Mouse (Mus musculus): ENCODE data around the gene Anpep. TPM values are rescaled to one million over a fixed set of nuclear protein-coding genes. Genes with fewer than 3 reads are reported as not detected.
"Not testable (repeated sequence)": the region's sequence is repeated elsewhere in the genome, so short reads cannot be mapped to it uniquely, and the experiment has no call there.

The Anpep gene
- polyA plus RNA-seq, 1 experiment = 80.7 TPM

DNA sequence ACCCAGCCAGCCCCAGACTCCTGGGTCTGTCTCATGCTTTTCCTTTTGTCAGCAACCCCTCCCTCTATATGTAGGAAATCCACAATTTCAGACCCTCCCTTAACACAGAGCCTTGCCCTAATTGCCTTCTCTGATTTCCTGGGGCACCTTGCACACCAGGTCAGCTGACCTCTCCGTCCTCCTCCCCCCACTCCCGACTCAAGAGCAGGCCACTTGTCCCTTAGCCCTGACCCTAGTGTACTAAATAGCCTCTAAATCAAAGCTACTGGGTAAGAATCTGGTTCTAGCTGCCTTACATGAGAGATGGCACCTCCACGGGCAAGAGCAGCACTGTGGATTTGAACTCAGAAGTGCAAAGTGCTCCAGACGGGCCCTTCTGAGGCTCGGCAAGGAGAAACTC, 58.8 kb downstream of the Anpep start:
- no peak for DNase-seq
- WGBS = 55% methylated on average over 5 of the region's 5 CpGs
- no peak overlapping the region for H3K4me3 ChIP-seq (replicated peaks; ENCODE audit: extremely low read depth, low read depth, low read length)
- no peak for TF ChIP-seq CTCF (IDR thresholded peaks at IDR 0.05; ENCODE audit: insufficient read depth, low read length)
- no peak for TF ChIP-seq POLR2A (IDR thresholded peaks at IDR 0.05; ENCODE audit: borderline replicate concordance, extremely low read depth, low read depth, low read length)
- H3K4me1 ChIP-seq (ENCODE audit: control insufficient read depth, insufficient read depth, low read length) = no peaks in the 10 kb centered on the region

DNA sequence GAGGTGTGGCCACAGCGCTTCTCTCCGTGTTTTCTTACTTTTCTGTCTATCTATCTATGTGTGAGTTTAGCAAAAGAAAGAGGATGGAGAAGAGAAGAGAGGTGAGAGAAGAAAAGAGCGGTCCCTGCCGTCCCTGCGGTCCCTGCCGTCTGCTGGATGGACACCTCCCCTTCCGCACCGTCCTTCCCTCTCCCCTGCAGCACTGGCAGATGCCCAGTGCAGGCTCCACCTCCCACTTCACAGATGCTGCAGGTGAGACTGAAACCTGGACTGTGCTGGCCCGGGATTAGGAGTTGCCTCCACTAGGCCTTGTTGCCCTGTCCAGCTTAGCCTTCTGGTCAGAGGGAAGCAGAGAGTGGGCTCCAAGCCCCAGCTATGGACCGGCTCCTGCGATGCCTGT, 59.5 kb downstream of the Anpep start:
- 62% methylated on average over 11 of the region's 11 CpGs for WGBS
- TF ChIP-seq CTCF (IDR thresholded peaks at IDR 0.05; ENCODE audit: insufficient read depth, low read length) (no peak), POLR2A (IDR thresholded peaks at IDR 0.05; ENCODE audit: borderline replicate concordance, extremely low read depth, low read depth, low read length) (peak; percentile 72; the same call in 1 of the 2 replicates)
- no peaks in the 10 kb centered on the region for H3K4me1 ChIP-seq (ENCODE audit: control insufficient read depth, insufficient read depth, low read length)
- H3K4me3 ChIP-seq (replicated peaks; ENCODE audit: extremely low read depth, low read depth, low read length) = peak overlapping the region; percentile 62
- DNase-seq = peak; percentile 52

DNA sequence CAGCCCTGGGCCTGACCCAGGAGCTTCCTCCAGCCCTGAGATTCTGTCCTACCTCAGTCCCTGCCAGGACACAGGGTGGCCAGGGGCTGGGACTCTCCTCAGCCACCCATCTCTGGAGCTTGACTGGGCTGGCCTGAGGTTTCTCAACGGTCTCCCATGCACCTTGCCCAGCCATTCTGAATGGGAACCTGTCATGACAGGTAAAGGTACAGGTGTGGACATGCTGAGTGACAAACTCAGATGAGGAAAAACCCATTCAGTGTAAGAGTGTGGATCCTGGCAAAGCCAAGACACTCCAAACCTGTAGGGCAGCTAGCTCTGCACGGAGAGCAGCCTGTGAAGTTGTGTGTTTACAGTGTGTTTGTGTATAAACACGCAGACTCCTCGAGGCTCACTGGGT, 60.5 kb downstream of the Anpep start:
- Histone ChIP-seq H3K4me3 (replicated peaks; ENCODE audit: extremely low read depth, low read depth, low read length) (no peak overlapping the region), H3K4me1 (ENCODE audit: control insufficient read depth, insufficient read depth, low read length) (no peaks in the 10 kb centered on the region)
- TF ChIP-seq POLR2A (IDR thresholded peaks at IDR 0.05; ENCODE audit: borderline replicate concordance, extremely low read depth, low read depth, low read length) = no peak
- no peak for TF ChIP-seq CTCF (IDR thresholded peaks at IDR 0.05; ENCODE audit: insufficient read depth, low read length)
- no peak for DNase-seq
- WGBS = 54% methylated on average over 4 of the region's 4 CpGs

DNA sequence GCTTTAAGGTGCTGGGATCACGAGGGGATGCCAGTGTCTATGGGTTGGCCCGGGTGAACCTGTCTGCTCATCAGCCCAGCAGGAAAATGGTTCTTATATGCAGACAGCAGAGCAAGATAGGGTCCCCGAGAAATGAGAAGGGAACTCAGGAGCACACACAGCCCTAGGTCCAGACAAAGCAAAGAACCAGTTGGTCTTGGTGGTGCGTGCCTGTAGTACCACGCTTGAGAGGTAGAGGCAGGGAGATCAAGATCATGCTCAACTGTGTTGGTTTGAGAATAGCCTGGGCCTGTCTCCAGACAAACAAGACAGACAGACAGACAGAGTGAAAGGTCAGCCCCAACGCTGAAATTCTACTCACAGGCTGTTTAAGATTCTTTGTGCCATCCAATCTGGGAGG, 61.4 kb downstream of the Anpep start:
- TF ChIP-seq POLR2A (IDR thresholded peaks at IDR 0.05; ENCODE audit: borderline replicate concordance, extremely low read depth, low read depth, low read length) (no peak), CTCF (IDR thresholded peaks at IDR 0.05; ENCODE audit: insufficient read depth, low read length) (no peak)
- no peaks in the 10 kb centered on the region for H3K4me1 ChIP-seq (ENCODE audit: control insufficient read depth, insufficient read depth, low read length)
- 61% methylated on average over 6 of the region's 6 CpGs for WGBS

DNA sequence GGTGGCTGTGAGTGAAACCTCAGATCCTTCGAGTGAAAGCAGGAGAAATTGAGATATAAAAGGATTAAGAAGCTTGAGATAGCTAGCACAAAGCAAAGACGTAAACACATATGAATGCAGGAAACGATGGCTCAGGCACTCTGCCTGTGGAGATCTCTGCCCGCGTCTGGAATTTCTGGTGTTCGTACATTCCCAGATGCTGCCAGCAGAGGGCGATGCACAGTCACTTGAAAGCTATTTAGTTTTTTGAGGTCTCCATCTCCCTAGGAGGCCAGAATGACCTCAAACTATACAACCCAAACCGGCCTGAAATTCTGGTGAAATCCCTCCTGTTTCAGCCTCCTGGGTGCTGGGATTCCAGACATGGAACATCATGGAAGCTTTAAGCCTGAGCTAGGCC, 61.8 kb downstream of the Anpep start:
- TF ChIP-seq CTCF (IDR thresholded peaks at IDR 0.05; ENCODE audit: insufficient read depth, low read length) = peak; percentile 81
- no peak for TF ChIP-seq POLR2A (IDR thresholded peaks at IDR 0.05; ENCODE audit: borderline replicate concordance, extremely low read depth, low read depth, low read length)
- DNase-seq = peak; percentile 82
- Histone ChIP-seq H3K4me3 (replicated peaks; ENCODE audit: extremely low read depth, low read depth, low read length) (no peak overlapping the region), H3K4me1 (ENCODE audit: control insufficient read depth, insufficient read depth, low read length) (no peaks in the 10 kb centered on the region)
- under 1% methylated on average over 8 of the region's 8 CpGs for WGBS

More for the DNA sequence above, 61.4 kb downstream of the Anpep start:
- no peak overlapping the region for H3K4me3 ChIP-seq (replicated peaks; ENCODE audit: extremely low read depth, low read depth, low read length)
- no peak for DNase-seq

DNA sequence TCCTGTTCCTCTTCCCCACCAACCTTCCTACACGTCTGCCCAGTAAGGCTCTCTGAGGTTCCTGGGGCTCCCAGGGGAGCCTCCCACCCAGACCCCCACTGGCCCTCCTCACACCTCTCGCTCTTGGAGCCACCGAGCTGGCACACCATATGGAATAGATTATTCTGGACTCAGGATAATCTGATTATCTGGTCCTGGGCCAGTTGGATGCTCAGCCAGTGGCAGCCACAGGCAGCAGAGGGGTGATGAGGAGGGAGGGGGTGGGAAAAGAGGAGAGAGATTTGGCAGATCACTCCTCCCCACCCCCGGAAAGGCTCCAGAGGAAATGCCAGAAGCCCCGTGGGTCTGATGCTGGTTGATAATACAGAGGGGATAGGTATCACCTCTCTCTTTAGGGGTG, 62.3 kb downstream of the Anpep start:
- 20% methylated on average over 5 of the region's 5 CpGs for WGBS
- TF ChIP-seq CTCF (IDR thresholded peaks at IDR 0.05; ENCODE audit: insufficient read depth, low read length) (no peak), POLR2A (IDR thresholded peaks at IDR 0.05; ENCODE audit: borderline replicate concordance, extremely low read depth, low read depth, low read length) (no peak)
- Histone ChIP-seq H3K4me3 (replicated peaks; ENCODE audit: extremely low read depth, low read depth, low read length) (no peak overlapping the region), H3K4me1 (ENCODE audit: control insufficient read depth, insufficient read depth, low read length) (no peaks in the 10 kb centered on the region)
- no peak for DNase-seq

DNA sequence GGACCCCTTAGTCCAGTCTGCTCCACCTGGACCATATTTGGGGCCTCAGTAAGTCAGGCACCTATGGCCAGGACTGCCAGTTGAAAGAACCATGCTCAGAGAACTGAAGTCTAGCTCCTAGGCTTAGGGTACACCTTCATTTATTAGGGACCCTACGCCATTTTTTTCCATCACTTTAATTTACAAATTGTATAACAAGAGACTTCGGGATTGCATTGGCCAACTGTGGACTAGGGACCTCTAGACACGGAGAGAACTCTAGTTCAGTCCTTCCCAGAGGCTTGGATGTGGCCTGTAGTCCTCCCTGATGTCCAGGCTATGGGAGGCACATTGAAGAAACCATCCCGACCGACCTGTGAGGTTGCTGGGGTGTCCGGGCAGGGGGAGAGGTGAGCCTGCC, 67.2 kb downstream of the Anpep start, which contains the start of gene Mesp1:
Gene Mesp1 (minus strand): TSS at position 101 of the 400 bp plus-strand sequence.
- peaks cover 3% of the 10 kb centered on the region; the same call in 1 of the 2 replicates for H3K4me1 ChIP-seq (ENCODE audit: control insufficient read depth, insufficient read depth, low read length)
- no peak for TF ChIP-seq POLR2A (IDR thresholded peaks at IDR 0.05; ENCODE audit: borderline replicate concordance, extremely low read depth, low read depth, low read length)
- TF ChIP-seq CTCF (IDR thresholded peaks at IDR 0.05; ENCODE audit: insufficient read depth, low read length) = no peak
- DNase-seq = no peak
- H3K4me3 ChIP-seq (replicated peaks; ENCODE audit: extremely low read depth, low read depth, low read length) = peak within 1 kb of the TSS; percentile 4
- WGBS = 81% methylated on average over 6 of the region's 6 CpGs

DNA sequence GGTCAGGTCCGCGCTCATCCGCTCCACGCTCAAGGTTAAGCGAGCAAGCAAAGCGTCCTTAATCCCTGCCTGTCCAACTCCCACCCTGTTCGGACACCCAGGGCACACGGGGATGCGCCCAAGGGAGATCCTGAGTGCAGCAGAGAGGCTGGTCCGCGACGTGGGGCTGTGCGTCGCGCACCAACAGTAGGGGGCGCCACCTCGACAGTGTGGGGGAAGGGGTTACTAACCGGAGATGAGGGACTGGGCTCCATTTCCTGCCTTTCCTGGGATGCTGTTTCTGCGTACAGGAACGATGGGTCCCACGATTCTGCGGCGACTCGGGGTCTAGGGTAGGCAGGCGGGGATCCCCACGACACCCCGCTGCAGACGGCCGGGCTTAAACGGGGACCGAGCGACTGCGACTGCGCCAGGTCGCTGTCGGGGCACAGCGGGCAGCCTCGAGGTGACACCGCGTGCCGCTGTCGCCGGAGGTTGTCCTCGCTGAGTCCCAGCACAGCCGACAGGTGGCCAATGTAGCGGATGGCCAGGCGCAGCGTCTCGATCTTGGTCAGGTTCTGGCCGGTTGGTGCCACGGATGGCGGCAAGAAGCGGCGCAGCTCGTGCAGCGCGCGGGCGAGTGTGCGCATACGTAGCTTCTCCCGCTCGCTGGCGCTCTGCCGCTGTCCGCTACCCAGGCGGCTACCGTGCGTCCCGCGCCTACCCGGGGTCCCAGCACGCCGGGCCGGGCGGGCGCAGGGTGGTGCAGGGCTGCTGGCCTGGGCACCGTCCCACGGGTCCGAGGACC, 68.0 kb downstream of the Anpep start:
- peak; percentile 53 for DNase-seq
- WGBS = 3% methylated on average over 80 of the region's 80 CpGs
- TF ChIP-seq CTCF (IDR thresholded peaks at IDR 0.05; ENCODE audit: insufficient read depth, low read length) = peak; percentile 49
- TF ChIP-seq POLR2A (IDR thresholded peaks at IDR 0.05; ENCODE audit: borderline replicate concordance, extremely low read depth, low read depth, low read length) = no peak
- Histone ChIP-seq H3K4me3 (replicated peaks; ENCODE audit: extremely low read depth, low read depth, low read length) (peak overlapping the region; percentile 4), H3K4me1 (ENCODE audit: control insufficient read depth, insufficient read depth, low read length) (peaks cover 3% of the 10 kb centered on the region; the same call in 1 of the 2 replicates)

DNA sequence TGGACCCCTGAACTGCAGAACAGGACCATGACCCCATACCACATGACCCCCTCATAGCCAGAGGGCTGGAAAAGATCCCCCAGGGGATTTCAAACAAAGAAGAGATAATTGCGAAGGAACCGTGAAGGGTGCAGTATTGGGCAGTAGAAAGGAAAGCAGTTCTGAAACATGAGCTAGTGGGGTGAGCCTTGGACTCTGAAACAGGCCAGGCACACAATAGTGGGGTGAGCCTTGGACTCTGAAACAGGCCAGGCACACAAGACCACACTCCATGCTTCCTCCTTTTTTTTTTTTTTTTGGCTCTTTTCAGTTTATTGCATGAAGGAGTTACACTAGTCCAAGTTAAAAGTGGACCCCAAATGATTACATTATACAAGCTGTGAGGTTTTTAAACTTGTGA, 71.0 kb downstream of the Anpep start:
- not testable (repeated sequence) for H3K4me1 ChIP-seq (ENCODE audit: control insufficient read depth, insufficient read depth, low read length); H3K4me3 ChIP-seq (replicated peaks; ENCODE audit: extremely low read depth, low read depth, low read length); DNase-seq
- 59% methylated on average over 2 of the region's 2 CpGs for WGBS

DNA sequence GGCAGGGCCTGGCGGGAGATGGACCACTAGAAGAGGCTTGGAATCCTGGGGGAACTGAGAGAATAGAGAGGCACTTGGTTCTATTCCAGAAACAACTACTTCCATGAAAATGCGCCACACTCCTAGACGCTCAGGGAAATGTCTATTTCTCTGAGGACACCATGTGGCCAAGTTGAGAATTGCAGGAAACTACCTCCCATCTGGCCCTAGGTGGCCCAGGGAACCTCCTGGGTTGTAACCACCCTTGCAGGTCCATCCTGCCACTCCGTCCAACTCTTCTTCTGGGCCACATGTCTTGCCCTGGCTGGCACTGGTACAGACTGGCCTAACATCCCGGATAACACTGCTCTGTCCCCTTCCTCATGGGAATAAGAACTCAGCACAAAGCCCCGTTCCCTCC, 74.6 kb downstream of the Anpep start:
- TF ChIP-seq POLR2A (IDR thresholded peaks at IDR 0.05; ENCODE audit: borderline replicate concordance, extremely low read depth, low read depth, low read length) = no peak
- TF ChIP-seq CTCF (IDR thresholded peaks at IDR 0.05; ENCODE audit: insufficient read depth, low read length) = peak; percentile 65
- peak; percentile 65 for DNase-seq
- H3K4me3 ChIP-seq (replicated peaks; ENCODE audit: extremely low read depth, low read depth, low read length) = no peak overlapping the region
- no peaks in the 10 kb centered on the region for H3K4me1 ChIP-seq (ENCODE audit: control insufficient read depth, insufficient read depth, low read length)
- 22% methylated on average over 6 of the region's 6 CpGs for WGBS

Data from lung, adult 2 months (tissue).